Mouse (Mus musculus) testis, adult 2 months (tissue): ENCODE results near the gene Baz2b. TPM values are rescaled to one million over a fixed set of nuclear protein-coding genes. Genes with fewer than 3 reads are reported as not detected.

ENCODE experiments used
- H3K27ac ChIP-seq: fragments of 200-500 bp; 2 replicates; pipeline ENCODE4 v1.5.1; 2012; ENCODE audit warnings: low read depth, low read length; ENCODE audit not compliant: control insufficient read depth, insufficient read depth
- H3K27me3 ChIP-seq: fragments of 200-500 bp; 2 replicates; pipeline ENCODE4 v1.6.1; 2012; ENCODE audit warnings: mild to moderate bottlenecking, low read length, moderate library complexity; ENCODE audit not compliant: control insufficient read depth, insufficient read depth
- H3K36me3 ChIP-seq: fragments of 200-500 bp; 2 replicates; pipeline ENCODE4 v1.6.1; 2012; ENCODE audit warnings: mild to moderate bottlenecking, low read length; ENCODE audit not compliant: control insufficient read depth, insufficient read depth
- H3K4me1 ChIP-seq: fragments of 200-500 bp; 2 replicates; pipeline ENCODE4 v1.6.1; 2012; ENCODE audit warnings: low read length; ENCODE audit not compliant: control insufficient read depth, insufficient read depth
- H3K4me3 ChIP-seq: fragments of 200-500 bp; 2 replicates; pipeline ENCODE4 v1.5.1; 2012; ENCODE audit warnings: low read depth, mild to moderate bottlenecking, low read length, moderate library complexity, mixed read lengths; ENCODE audit not compliant: control insufficient read depth
- CTCF ChIP-seq: fragments of 200-500 bp; IDR thresholded peaks from 2 replicates; pipeline ENCODE4 v1.5.1; 2012; ENCODE audit warnings: low read depth, mild to moderate bottlenecking, inconsistent platforms, low read length, moderate library complexity; ENCODE audit not compliant: control insufficient read depth, insufficient read depth, insufficient replicate concordance
- POLR2A ChIP-seq: fragments of 200-500 bp; IDR thresholded peaks from 2 replicates; pipeline ENCODE4 v1.6.1; 2012; ENCODE audit warnings: low read depth, mild to moderate bottlenecking, inconsistent platforms, low read length, moderate library complexity; ENCODE audit not compliant: control insufficient read depth
- polyA plus RNA-seq: library from polyadenylated mRNA; depleted of rRNA; stranded (reverse); fragments of >200 nt; gene quantifications from 2 replicates; pipeline ENCODE4 v1.2.3, GENCODE M21; 2012

Baz2b gene
- polyA plus RNA-seq, 1 experiment: 20.0 TPM

DNA sequence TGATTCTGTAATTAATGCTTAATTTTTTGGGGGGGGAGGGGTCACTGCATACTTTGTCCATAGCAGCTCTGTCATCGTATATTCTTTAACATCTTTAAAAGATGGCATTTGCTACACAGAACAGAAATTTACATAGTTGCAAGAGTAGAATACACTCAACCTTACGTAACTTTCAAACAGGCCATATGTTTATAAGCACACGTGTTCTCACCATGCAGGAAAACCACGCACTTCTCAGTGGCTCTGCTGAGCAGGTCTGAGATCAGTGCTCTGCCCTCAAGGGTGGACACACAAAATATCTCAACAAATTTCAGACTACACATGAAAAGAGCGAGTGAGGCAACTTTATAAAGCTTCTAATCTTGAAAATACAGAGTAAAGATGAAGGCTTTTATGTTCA, 235.7 kb downstream of the Baz2b start:
- Histone ChIP-seq H3K27me3 (no peaks in the 10 kb centered on the region), H3K36me3 (no peaks in the 10 kb centered on the region), H3K4me1 (no peaks in the 10 kb centered on the region), H3K27ac (no peak overlapping the region), H3K4me3 (no peak overlapping the region)
- no peak for TF ChIP-seq POLR2A
- no peak for TF ChIP-seq CTCF

GRCm38 (mm10) chr2:59973104-59973641, 236.5 kb downstream of the Baz2b start:
- TF ChIP-seq POLR2A (no peak), CTCF (no peak)
- Histone ChIP-seq H3K4me3 (no peak overlapping the region), H3K4me1 (no peaks in the 10 kb centered on the region), H3K27ac (no peak overlapping the region), H3K27me3 (no peaks in the 10 kb centered on the region), H3K36me3 (no peaks in the 10 kb centered on the region)

DNA sequence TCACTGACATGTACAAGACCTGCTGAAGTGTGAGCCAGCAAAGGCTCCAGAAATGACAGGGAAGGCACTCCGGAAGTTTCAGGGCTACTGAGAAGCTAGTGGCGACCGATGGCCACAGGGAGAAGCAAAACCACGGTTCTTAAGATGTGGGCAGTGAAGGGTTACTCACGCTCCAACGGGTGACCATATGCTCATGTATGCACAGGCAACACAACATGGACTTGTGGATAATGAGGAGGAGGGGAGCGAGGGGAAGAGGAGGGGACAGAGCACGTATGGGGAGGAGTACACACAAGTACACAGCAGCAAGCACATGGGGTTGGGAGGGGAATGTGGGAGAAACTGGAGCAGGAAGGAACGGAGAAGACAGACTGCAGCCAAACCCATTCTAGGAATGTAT, 239.1 kb downstream of the Baz2b start:
- Histone ChIP-seq H3K4me3 (no peak overlapping the region), H3K4me1 (no peaks in the 10 kb centered on the region), H3K36me3 (no peaks in the 10 kb centered on the region), H3K27me3 (no peaks in the 10 kb centered on the region), H3K27ac (no peak overlapping the region)
- TF ChIP-seq CTCF: no peak
- TF ChIP-seq POLR2A: no peak

GRCm38 (mm10) chr2:59969099-59969498, 240.5 kb downstream of the Baz2b start:
- no peaks in the 10 kb centered on the region for H3K27me3 ChIP-seq
- TF ChIP-seq POLR2A (no peak), CTCF (no peak)
- H3K4me1 ChIP-seq: no peaks in the 10 kb centered on the region
- H3K27ac ChIP-seq: no peak overlapping the region
- no peak overlapping the region for H3K4me3 ChIP-seq
- no peaks in the 10 kb centered on the region for H3K36me3 ChIP-seq

DNA sequence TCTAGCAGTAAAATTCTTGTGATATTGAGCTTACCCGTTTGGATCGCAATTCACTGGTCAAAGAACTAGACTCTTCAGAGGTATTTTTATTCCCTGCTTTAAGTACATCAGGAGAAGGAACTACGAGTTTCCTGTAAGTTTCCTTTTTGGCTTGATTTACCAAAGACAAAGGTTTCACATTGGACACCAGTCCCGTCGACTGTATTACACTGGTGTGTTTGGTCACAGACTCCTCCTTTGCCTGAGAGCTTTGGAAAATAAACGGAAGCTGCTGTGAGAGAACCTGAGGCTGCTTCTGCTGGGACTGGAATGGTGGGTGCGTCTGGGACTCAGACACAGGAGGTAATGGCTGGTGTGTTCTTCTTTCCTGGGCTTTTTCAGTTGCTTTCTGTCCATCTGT, 241.0 kb downstream of the Baz2b start:
- Histone ChIP-seq H3K4me3 (no peak overlapping the region), H3K27me3 (no peaks in the 10 kb centered on the region), H3K27ac (no peak overlapping the region), H3K36me3 (no peaks in the 10 kb centered on the region), H3K4me1 (no peaks in the 10 kb centered on the region)
- TF ChIP-seq POLR2A (no peak), CTCF (no peak)

GRCm38 (mm10) chr2:59966454-59966853, 243.2 kb downstream of the Baz2b start:
- Histone ChIP-seq H3K27me3 (no peaks in the 10 kb centered on the region), H3K36me3 (no peaks in the 10 kb centered on the region), H3K27ac (no peak overlapping the region), H3K4me1 (no peaks in the 10 kb centered on the region), H3K4me3 (no peak overlapping the region)
- no peak for TF ChIP-seq POLR2A
- TF ChIP-seq CTCF: no peak

DNA sequence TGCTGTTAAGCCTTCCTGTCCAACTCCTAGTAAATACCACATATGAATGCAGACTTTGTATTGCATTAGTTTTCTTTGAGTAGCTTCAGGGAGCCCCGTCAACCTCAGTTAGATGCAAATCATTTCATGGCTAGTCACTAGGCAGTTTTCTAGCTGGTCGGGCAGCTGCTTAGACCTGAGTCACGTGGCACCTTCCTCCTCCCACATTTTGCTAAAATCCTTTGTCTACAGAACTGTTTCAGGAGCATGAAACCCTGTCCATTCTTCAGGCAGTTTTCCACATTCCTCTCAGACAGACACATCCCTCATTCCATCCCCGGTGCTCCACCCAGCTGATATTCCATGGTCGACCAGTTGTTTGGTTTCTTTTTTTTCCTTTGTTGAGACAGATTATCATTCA, 246.6 kb downstream of the Baz2b start:
- no peaks in the 10 kb centered on the region for H3K36me3 ChIP-seq
- no peak overlapping the region for H3K27ac ChIP-seq
- H3K27me3 ChIP-seq: no peaks in the 10 kb centered on the region
- no peaks in the 10 kb centered on the region for H3K4me1 ChIP-seq
- no peak overlapping the region for H3K4me3 ChIP-seq
- TF ChIP-seq POLR2A (no peak), CTCF (no peak)

DNA sequence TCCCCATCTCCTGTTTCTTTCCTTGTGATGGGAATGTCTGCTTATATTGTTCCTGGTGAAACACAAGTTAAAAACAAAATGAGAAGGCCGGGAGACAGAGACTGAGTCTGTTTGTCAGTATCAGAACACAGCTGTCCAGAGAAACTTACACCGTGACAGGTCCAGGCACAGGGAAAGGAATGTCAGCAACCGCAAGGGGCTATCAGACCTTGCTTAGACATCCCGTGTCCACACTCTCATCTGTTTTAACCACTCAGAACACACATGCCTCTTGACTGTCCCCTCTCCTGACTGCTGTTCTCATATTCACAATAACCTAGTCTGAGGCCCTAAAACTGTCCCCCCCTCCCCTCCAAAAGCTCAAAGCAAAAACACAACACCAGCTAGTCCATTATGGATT, 247.1 kb downstream of the Baz2b start:
- no peaks in the 10 kb centered on the region for H3K27me3 ChIP-seq
- TF ChIP-seq POLR2A (no peak), CTCF (no peak)
- H3K27ac ChIP-seq: no peak overlapping the region
- no peak overlapping the region for H3K4me3 ChIP-seq
- H3K36me3 ChIP-seq: no peaks in the 10 kb centered on the region
- H3K4me1 ChIP-seq: no peaks in the 10 kb centered on the region
